Mouse (Mus musculus) intestine, embryonic 14.5 days (tissue): ENCODE results near the gene Abca7. TPM values are rescaled to one million over a fixed set of nuclear protein-coding genes. Genes with fewer than 3 reads are reported as not detected.
"Not testable (repeated sequence)": the region's sequence is repeated elsewhere in the genome, so short reads cannot be mapped to it uniquely, and the experiment has no call there.

ENCODE experiments used
- ATAC-seq: fragments of 200-750 bp; cut with Nextera tagmentation; replicated peaks from 2 replicates; pipeline ENCODE4 v1.8.0; 2017; ENCODE audit warnings: low read depth, moderate number of reproducible peaks, moderate TSS enrichment, moderate library complexity; ENCODE audit not compliant: low FRiP score, low TSS enrichment
- DNase-seq: peaks from one replicate; pipeline ENCODE4 v3.0.0-alpha.2; 2018; ENCODE audit warnings: low spot score
- H3K27ac ChIP-seq: fragments of 300-500 bp; sonication (generic); 2 replicates; pipeline ENCODE4 v1.5.1; 2014; ENCODE audit warnings: low read depth, mild to moderate bottlenecking, control low read depth
- H3K27me3 ChIP-seq: fragments of 300-500 bp; sonication (generic); replicated peaks from 2 replicates; pipeline ENCODE4 v1.6.1; 2014; ENCODE audit warnings: low read length, control low read depth; ENCODE audit not compliant: control insufficient read depth, insufficient read depth
- H3K36me3 ChIP-seq: fragments of 300-500 bp; sonication (generic); 2 replicates; pipeline ENCODE4 v1.6.1; 2014; ENCODE audit warnings: low read length, control low read depth; ENCODE audit not compliant: control insufficient read depth, insufficient read depth
- H3K4me1 ChIP-seq: fragments of 300-500 bp; sonication (generic); replicated peaks from 2 replicates; pipeline ENCODE4 v1.6.1; 2014; ENCODE audit warnings: low read length, control low read depth, mixed read lengths; ENCODE audit not compliant: control insufficient read depth, insufficient read depth
- H3K4me2 ChIP-seq: fragments of 300-500 bp; sonication (generic); 2 replicates; pipeline ENCODE4 v1.6.1; 2014; ENCODE audit warnings: low read length
- H3K4me3 ChIP-seq: fragments of 300-500 bp; sonication (generic); 2 replicates; pipeline ENCODE4 v1.5.1; 2014; ENCODE audit warnings: low read depth, low read length, control low read depth, mixed read lengths
- H3K9ac ChIP-seq: fragments of 300-500 bp; sonication (generic); 2 replicates; pipeline ENCODE4 v1.6.1; 2014; ENCODE audit warnings: mild to moderate bottlenecking, low read length
- H3K9me3 ChIP-seq: fragments of 300-500 bp; sonication (generic); 2 replicates; pipeline ENCODE4 v1.6.1; 2016; ENCODE audit warnings: low read length, control low read depth; ENCODE audit not compliant: control insufficient read depth
- WGBS: fragments of 180-500 bp; shearing (Covaris S2); extraction: QIAGEN DNeasy Blood & Tissue Kit; methylation state at CpG from one replicate; pipeline ENCODE4 v1.1.7; 2014; 5-methylcytosine and 5-hydroxymethylcytosine counted together
- polyA plus RNA-seq: library from polyadenylated mRNA; unstranded; fragments of >200 nt; fragmentation: Nextera tagmentation; extraction: Ambion mirVana; gene quantifications from 2 replicates; pipeline ENCODE4 v1.2.1, GENCODE M21; 2014

The Abca7 gene
- polyA plus RNA-seq, 1 experiment from 2014 or later: 3.8 TPM

GRCm38 (mm10) chr10:80032799-80033480 lies 36.6 kb downstream of the Abca7 start:
- Histone ChIP-seq H3K27ac (peak overlapping the region; percentile 77), H3K4me2 (peak overlapping the region; percentile 22), H3K36me3 (peaks cover 41% of the 10 kb centered on the region), H3K9ac (peak overlapping the region; percentile 1; the same call in 1 of the 2 replicates), H3K4me1 (peaks cover 28% of the 10 kb centered on the region), H3K27me3 (no peaks in the 10 kb centered on the region), H3K9me3 (no peaks in the 10 kb centered on the region), H3K4me3 (no peak overlapping the region)
- ATAC-seq: peak; percentile 56
- 35% methylated on average over 5 of the region's 5 CpGs for WGBS
- DNase-seq: peak; percentile 68

- Histone ChIP-seq H3K4me3 (no peak overlapping the region), H3K9me3 (no peaks in the 10 kb centered on the region), H3K4me1 (peaks cover 36% of the 10 kb centered on the region), H3K27ac (peak overlapping the region; percentile 77), H3K4me2 (peak overlapping the region; percentile 22), H3K9ac (no peak overlapping the region), H3K27me3 (no peaks in the 10 kb centered on the region), H3K36me3 (peaks cover 46% of the 10 kb centered on the region)
- ATAC-seq (peak; percentile 77), DNase-seq (peak; percentile 74)
- WGBS: 31% methylated on average over 9 of the region's 9 CpGs
Observed at GRCm38 (mm10) chr10:80033511-80034391, 37.5 kb downstream of the Abca7 start.

GRCm38 (mm10) chr10:80035148-80035547 lies 38.9 kb downstream of the Abca7 start:
- WGBS: 87% methylated on average over 8 of the region's 8 CpGs
- Histone ChIP-seq H3K4me1 (peaks cover 38% of the 10 kb centered on the region), H3K27me3 (no peaks in the 10 kb centered on the region), H3K4me3 (no peak overlapping the region), H3K27ac (0 out of 2 replicates have a peak overlapping the region, but pooled peaks have one; percentile 14), H3K9me3 (no peaks in the 10 kb centered on the region), H3K36me3 (peaks cover 41% of the 10 kb centered on the region), H3K4me2 (no peak overlapping the region), H3K9ac (no peak overlapping the region)
- ATAC-seq (no peak), DNase-seq (no peak)

GRCm38 (mm10) chr10:80035686-80036085 lies 39.4 kb downstream of the Abca7 start:
- Histone ChIP-seq H3K4me3 (no peak overlapping the region), H3K27ac (0 out of 2 replicates have a peak overlapping the region, but pooled peaks have one; percentile 14), H3K27me3 (no peaks in the 10 kb centered on the region), H3K36me3 (peaks cover 41% of the 10 kb centered on the region), H3K4me2 (no peak overlapping the region), H3K4me1 (peaks cover 38% of the 10 kb centered on the region), H3K9me3 (no peaks in the 10 kb centered on the region), H3K9ac (no peak overlapping the region)
- 86% methylated on average over 5 of the region's 5 CpGs for WGBS
- no peak for ATAC-seq
- no peak for DNase-seq

GRCm38 (mm10) chr10:80036832-80037231 lies 40.5 kb downstream of the Abca7 start:
- H3K4me3 ChIP-seq: no peak overlapping the region
- peaks cover 41% of the 10 kb centered on the region for H3K36me3 ChIP-seq
- 96% methylated on average over 13 of the region's 13 CpGs for WGBS
- H3K27me3 ChIP-seq: no peaks in the 10 kb centered on the region
- no peak overlapping the region for H3K27ac ChIP-seq
- no peak overlapping the region for H3K4me2 ChIP-seq
- H3K9ac ChIP-seq: no peak overlapping the region
- DNase-seq (no peak), ATAC-seq (no peak)
- no peaks in the 10 kb centered on the region for H3K9me3 ChIP-seq
- H3K4me1 ChIP-seq: peaks cover 38% of the 10 kb centered on the region

- no peaks in the 10 kb centered on the region for H3K9me3 ChIP-seq
- H3K4me2 ChIP-seq: peak within 1 kb of the TSS; percentile 69
- peak within 1 kb of the TSS; percentile 94 for H3K4me3 ChIP-seq
- WGBS: under 1% methylated on average over 40 of the region's 40 CpGs
- H3K27ac ChIP-seq: peak within 1 kb of the TSS; percentile 54
- H3K36me3 ChIP-seq: peaks cover 39% of the 10 kb centered on the region
- DNase-seq (peak; percentile 100), ATAC-seq (peak; percentile 98)
- no peaks in the 10 kb centered on the region for H3K27me3 ChIP-seq
- peak within 1 kb of the TSS; percentile 81 for H3K9ac ChIP-seq
- peaks cover 18% of the 10 kb centered on the region for H3K4me1 ChIP-seq
Observed at GRCm38 (mm10) chr10:80039559-80039979, 43.3 kb downstream of the Abca7 start, which contains the start of gene Polr2e. Polr2e (minus strand) TSS chr10:80039795.

GRCm38 (mm10) chr10:80041409-80042060 lies 45.2 kb downstream of the Abca7 start:
- not testable (repeated sequence) for H3K9ac ChIP-seq, H3K4me3 ChIP-seq, ATAC-seq, H3K9me3 ChIP-seq, H3K27me3 ChIP-seq, H3K4me2 ChIP-seq, H3K27ac ChIP-seq, DNase-seq
- Histone ChIP-seq H3K4me1 (peaks cover 12% of the 10 kb centered on the region), H3K36me3 (peaks cover 20% of the 10 kb centered on the region)
- WGBS: 88% methylated on average over 8 of the region's 8 CpGs

GRCm38 (mm10) chr10:80044087-80044486 lies 47.8 kb downstream of the Abca7 start:
- no peak overlapping the region for H3K27ac ChIP-seq
- no peaks in the 10 kb centered on the region for H3K27me3 ChIP-seq
- H3K4me3 ChIP-seq: no peak overlapping the region
- WGBS: 50% methylated on average over 4 of the region's 4 CpGs
- no peaks in the 10 kb centered on the region for H3K9me3 ChIP-seq
- ATAC-seq (no peak), DNase-seq (no peak)
- peaks cover 5% of the 10 kb centered on the region for H3K4me1 ChIP-seq
- no peak overlapping the region for H3K9ac ChIP-seq
- H3K4me2 ChIP-seq: no peak overlapping the region
- no peaks in the 10 kb centered on the region for H3K36me3 ChIP-seq
